Mouse (Mus musculus): Measurements from ENCODE around the gene C1qtnf1. TPM values are rescaled to one million over a fixed set of nuclear protein-coding genes. Genes with fewer than 3 reads are reported as not detected.

C1qtnf1 gene
- polyA plus RNA-seq, 1 experiment = 32.3 TPM

Other genes with a start within 250 kb of the C1qtnf1 start
- gene Cyth1, start 179.6 kb upstream of the C1qtnf1 start, polyA plus RNA-seq (2012; rRNA removed) = 18.2 and 19.6 TPM in 2 replicates
- 11.6 and 13.6 TPM in 2 replicates for gene Usp36, start 138.0 kb upstream of the C1qtnf1 start, polyA plus RNA-seq (2012; rRNA removed)
- gene Cep295nl, start 85.7 kb upstream of the C1qtnf1 start, polyA plus RNA-seq (2012; rRNA removed) = 0.95 and 1.4 TPM in 2 replicates
- gene Timp2, start 72.5 kb upstream of the C1qtnf1 start, polyA plus RNA-seq (2012; rRNA removed) = 161 and 230 TPM in 2 replicates
- 271 and 275 TPM in 2 replicates for gene Lgals3bp, start 26.1 kb upstream of the C1qtnf1 start, polyA plus RNA-seq (2012; rRNA removed)
- gene Cant1, start 9.1 kb upstream of the C1qtnf1 start, polyA plus RNA-seq (2012; rRNA removed) = 54.7 and 60.8 TPM in 2 replicates
- gene Engase, start 48.6 kb downstream of the C1qtnf1 start, polyA plus RNA-seq (2012; rRNA removed) = 19.2 and 20.8 TPM in 2 replicates